ENCODE assay signal across 28 mouse cellular contexts in the genomic region with DNA sequence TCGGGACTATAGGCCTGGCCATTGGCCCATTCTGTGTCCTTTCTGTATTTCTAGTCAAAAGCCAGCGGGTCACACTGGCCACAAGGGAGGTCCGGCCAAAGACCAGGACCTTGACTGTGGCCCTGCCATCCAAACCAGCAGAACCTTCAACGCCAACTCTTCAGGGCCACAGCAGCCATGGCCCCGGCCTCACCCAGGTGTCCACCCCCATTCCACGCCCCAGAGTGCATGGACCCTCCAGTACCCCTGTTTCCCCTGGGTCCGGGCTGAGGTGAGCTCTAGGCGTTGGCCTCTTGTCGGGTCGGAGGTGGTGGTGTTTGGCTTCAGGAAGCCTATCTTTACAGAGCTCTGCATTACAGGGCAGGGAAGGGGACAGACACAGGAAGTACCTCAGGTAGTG. TPM values are rescaled to one million over a fixed set of nuclear protein-coding genes. Genes with fewer than 3 reads are reported as not detected.
DNase-seq lines count a peak whose midpoint lies in the region; ATAC-seq lines count a peak whose summit lies in the region.
"Had no signal": no experiment of that assay in that cellular context is flagged by ENCODE, and none has a peak within 500 bp of the region (broad histone marks: within the 10 kb centered on the region; RNA-seq: fewer than 3 reads in every experiment).

No protein-coding gene starts in this region.

- no peak overlapping the region for H3K4me3 ChIP-seq in forebrain, embryonic 13.5 days
- H3K4me3 ChIP-seq in forebrain, embryonic 10.5 days, result no peak overlapping the region
- no peak overlapping the region for H3K4me3 ChIP-seq in heart, embryonic 12.5 days
- H3K4me3 ChIP-seq in limb, embryonic 12.5 days (replicated peaks), result no peak overlapping the region
- H3K4me3 ChIP-seq in limb, embryonic 10.5 days, result no peak overlapping the region
- H3K4me3 ChIP-seq in embryonic facial prominence, embryonic 15.5 days (replicated peaks), result no peak overlapping the region
- H3K4me3 ChIP-seq: heart, embryonic 10.5 days; kidney, embryonic 15.5 days; layer of hippocampus, adult 2 months; left cerebral cortex, adult 2 months; stomach, embryonic 15.5 days had no signal

- ATAC-seq in forebrain, embryonic 13.5 days, result 0 out of 2 replicates have a peak, but pooled peaks have one; percentile 19
- ATAC-seq in heart, embryonic 12.5 days (ENCODE audit: insufficient number of reproducible peaks, low FRiP score), result 0 out of 2 replicates have a peak, but pooled peaks have one; percentile 4
- 0 out of 2 replicates have a peak, but pooled peaks have one; percentile 30 for ATAC-seq in limb, embryonic 12.5 days (ENCODE audit: insufficient number of reproducible peaks, insufficient read depth, low FRiP score, low TSS enrichment, low read depth)
- ATAC-seq in embryonic facial prominence, embryonic 15.5 days (ENCODE audit: insufficient number of reproducible peaks, low FRiP score, low TSS enrichment, low read depth), result peak; percentile 59
- ATAC-seq: CD4-positive, CD25-positive, alpha-beta regulatory T cell, adult 4 months; inflammation-experienced regulatory T-cells, adult 6 months had no signal

- no peaks in the 10 kb centered on the region for H3K9me3 ChIP-seq in forebrain, embryonic 13.5 days (replicated peaks)
- H3K9me3 ChIP-seq in forebrain, embryonic 10.5 days, result no peaks in the 10 kb centered on the region
- H3K9me3 ChIP-seq in heart, embryonic 12.5 days (replicated peaks), result no peaks in the 10 kb centered on the region
- no peaks in the 10 kb centered on the region for H3K9me3 ChIP-seq in limb, embryonic 12.5 days
- no peaks in the 10 kb centered on the region for H3K9me3 ChIP-seq in limb, embryonic 10.5 days (replicated peaks)
- H3K9me3 ChIP-seq in embryonic facial prominence, embryonic 15.5 days (replicated peaks), result no peaks in the 10 kb centered on the region
- H3K9me3 ChIP-seq: heart, embryonic 10.5 days; kidney, embryonic 15.5 days; stomach, embryonic 15.5 days had no signal

- H3K9ac ChIP-seq in forebrain, embryonic 13.5 days, result no peak overlapping the region
- H3K9ac ChIP-seq in heart, embryonic 12.5 days, result no peak overlapping the region
- H3K9ac ChIP-seq in limb, embryonic 12.5 days (replicated peaks), result no peak overlapping the region
- no peak overlapping the region for H3K9ac ChIP-seq in embryonic facial prominence, embryonic 15.5 days
- H3K9ac ChIP-seq: kidney, embryonic 15.5 days; liver, embryonic 14.5 days; stomach, embryonic 15.5 days had no signal

- H3K4me2 ChIP-seq in forebrain, embryonic 13.5 days, result no peak overlapping the region
- H3K4me2 ChIP-seq in heart, embryonic 12.5 days, result no peak overlapping the region
- H3K4me2 ChIP-seq in limb, embryonic 12.5 days, result no peak overlapping the region
- H3K4me2 ChIP-seq in embryonic facial prominence, embryonic 15.5 days (replicated peaks), result no peak overlapping the region
- H3K4me2 ChIP-seq: kidney, embryonic 15.5 days; stomach, embryonic 15.5 days had no signal

- intact Hi-C loops in heart, postnatal 10 days (cut with DNase I), result loop anchor here (2.0 to 10.0 kb wide), 2 partner anchors 76 to 198 kb away; no protein-coding TSS in a partner anchor

- 91% methylated on average over 10 of the region's 10 CpGs for WGBS in forebrain, embryonic 13.5 days
- 90% methylated on average over 10 of the region's 10 CpGs for WGBS in forebrain, embryonic 10.5 days
- WGBS in heart, embryonic 12.5 days, result 85% methylated on average over 10 of the region's 10 CpGs
- WGBS in limb, embryonic 12.5 days, result 90% methylated on average over 10 of the region's 10 CpGs
- 92% methylated on average over 10 of the region's 10 CpGs for WGBS in limb, embryonic 10.5 days
- WGBS in embryonic facial prominence, embryonic 15.5 days, result 92% methylated on average over 10 of the region's 10 CpGs

- no peak for DNase-seq in forebrain, embryonic 10.5 days (ENCODE audit: extremely low spot score, low spot score)
- DNase-seq in heart, postnatal 10 days, result no peak
- no peak for DNase-seq in limb, embryonic 10.5 days (ENCODE audit: low spot score)
- no peak for DNase-seq in gastrocnemius, postnatal 25 days

- H3K36me3 ChIP-seq in forebrain, embryonic 13.5 days (ENCODE audit: poor library complexity, severe bottlenecking), result peaks cover 51% of the 10 kb centered on the region
- H3K36me3 ChIP-seq in forebrain, embryonic 10.5 days (replicated peaks), result peaks cover 96% of the 10 kb centered on the region
- peaks cover 64% of the 10 kb centered on the region for H3K36me3 ChIP-seq in heart, embryonic 12.5 days
- H3K36me3 ChIP-seq in limb, embryonic 12.5 days, result peaks cover 89% of the 10 kb centered on the region
- H3K36me3 ChIP-seq in limb, embryonic 10.5 days, result peaks cover 97% of the 10 kb centered on the region
- H3K36me3 ChIP-seq in embryonic facial prominence, embryonic 15.5 days, result peaks cover 65% of the 10 kb centered on the region

- no peaks in the 10 kb centered on the region for H3K27me3 ChIP-seq in forebrain, embryonic 13.5 days
- H3K27me3 ChIP-seq in forebrain, embryonic 10.5 days (ENCODE audit: poor library complexity, severe bottlenecking), result no peaks in the 10 kb centered on the region
- H3K27me3 ChIP-seq in heart, embryonic 12.5 days (replicated peaks), result no peaks in the 10 kb centered on the region
- no peaks in the 10 kb centered on the region for H3K27me3 ChIP-seq in limb, embryonic 12.5 days
- no peaks in the 10 kb centered on the region for H3K27me3 ChIP-seq in limb, embryonic 10.5 days (ENCODE audit: low read depth, poor library complexity, severe bottlenecking)
- no peaks in the 10 kb centered on the region for H3K27me3 ChIP-seq in embryonic facial prominence, embryonic 15.5 days
- H3K27me3 ChIP-seq: kidney, embryonic 15.5 days; stomach, embryonic 15.5 days had no signal

- H3K27ac ChIP-seq in forebrain, embryonic 13.5 days, result no peak overlapping the region
- H3K27ac ChIP-seq in forebrain, embryonic 10.5 days, result no peak overlapping the region
- no peak overlapping the region for H3K27ac ChIP-seq in heart, embryonic 12.5 days (ENCODE audit: poor library complexity, severe bottlenecking)
- H3K27ac ChIP-seq in limb, embryonic 12.5 days, result no peak overlapping the region
- no peak overlapping the region for H3K27ac ChIP-seq in limb, embryonic 10.5 days
- no peak overlapping the region for H3K27ac ChIP-seq in embryonic facial prominence, embryonic 15.5 days (replicated peaks)
- H3K27ac ChIP-seq: kidney, embryonic 15.5 days; layer of hippocampus, adult 2 months; left cerebral cortex, adult 2 months; liver, embryonic 14.5 days; macrophage; stomach, embryonic 15.5 days had no signal

- H3K4me1 ChIP-seq in forebrain, embryonic 13.5 days, result no peaks in the 10 kb centered on the region
- H3K4me1 ChIP-seq in forebrain, embryonic 10.5 days, result no peaks in the 10 kb centered on the region
- 0 out of 2 replicates have a peak, but pooled peaks cover 3% of the 10 kb centered on the region for H3K4me1 ChIP-seq in heart, embryonic 12.5 days (replicated peaks)
- no peaks in the 10 kb centered on the region for H3K4me1 ChIP-seq in limb, embryonic 12.5 days (replicated peaks)
- H3K4me1 ChIP-seq in limb, embryonic 10.5 days, result no peaks in the 10 kb centered on the region
- no peaks in the 10 kb centered on the region for H3K4me1 ChIP-seq in embryonic facial prominence, embryonic 15.5 days
- H3K4me1 ChIP-seq: stomach, embryonic 15.5 days had no signal

RNA-seq across cellular contexts. Expression of a gene that starts 33.6 kb away (rescaled TPM):
- 14.0 and 17.9 TPM in 2 replicates for polyA plus RNA-seq in forebrain, embryonic 13.5 days (2015; fragmentation: Nextera tagmentation; extraction: Ambion mirVana)
- 28.2 and 30.7 TPM in 2 replicates for polyA plus RNA-seq in forebrain, embryonic 10.5 days (2016; fragmentation: Nextera tagmentation; extraction: Ambion mirVana)
- 20.5 and 23.4 TPM in 2 replicates for polyA plus RNA-seq in heart, embryonic 12.5 days (2016; fragmentation: Nextera tagmentation; extraction: Ambion mirVana)
- total RNA-seq in heart, postnatal 10 days (2021), result 1 to 10 TPM; 6.0 to 7.2 TPM
- polyA plus RNA-seq in limb, embryonic 12.5 days (2016; fragmentation: Nextera tagmentation; extraction: Ambion mirVana), result 26.7 and 27.7 TPM in 2 replicates
- polyA plus RNA-seq in limb, embryonic 10.5 days (2016; fragmentation: Nextera tagmentation; extraction: Ambion mirVana), result 29.9 and 30.1 TPM in 2 replicates
- polyA plus RNA-seq in embryonic facial prominence, embryonic 15.5 days (2015; fragmentation: Nextera tagmentation; extraction: Ambion mirVana), result 26.7 and 29.1 TPM in 2 replicates
- total RNA-seq in gastrocnemius, postnatal 25 days (2021), result 1 to 10 TPM; 1.9 to 2.0 TPM
- total RNA-seq: granulocyte monocyte progenitor cell, adult 5-6 weeks; hematopoietic stem cell, adult 5-6 weeks; megakaryocyte-erythroid progenitor cell, adult 5-6 weeks; monocyte, adult 5-6 weeks; neutrophil, adult 5-6 weeks had no signal
- polyA plus RNA-seq: CD4-positive, CD25-positive, alpha-beta regulatory T cell, adult 4 months; inflammation-experienced regulatory T-cells, adult 6 months; macrophage had no signal

RNA-seq across cellular contexts. Expression of a gene that starts 50.6 kb away (rescaled TPM):
- polyA plus RNA-seq in forebrain, embryonic 13.5 days (2015; fragmentation: Nextera tagmentation; extraction: Ambion mirVana), result not detected in 2 replicates
- polyA plus RNA-seq in forebrain, embryonic 10.5 days (2016; fragmentation: Nextera tagmentation; extraction: Ambion mirVana), result not detected in 2 replicates
- not detected in 2 replicates for polyA plus RNA-seq in heart, embryonic 12.5 days (2016; fragmentation: Nextera tagmentation; extraction: Ambion mirVana)
- total RNA-seq in heart, postnatal 10 days (2021), result not detected
- not detected in 2 replicates for polyA plus RNA-seq in limb, embryonic 12.5 days (2016; fragmentation: Nextera tagmentation; extraction: Ambion mirVana)
- polyA plus RNA-seq in limb, embryonic 10.5 days (2016; fragmentation: Nextera tagmentation; extraction: Ambion mirVana), result not detected in 2 replicates
- polyA plus RNA-seq in embryonic facial prominence, embryonic 15.5 days (2015; fragmentation: Nextera tagmentation; extraction: Ambion mirVana), result not detected in 2 replicates
- total RNA-seq in gastrocnemius, postnatal 25 days (2021), result not detected
- total RNA-seq: gastrocnemius, postnatal 10 days; granulocyte monocyte progenitor cell, adult 5-6 weeks; hematopoietic stem cell, adult 5-6 weeks; layer of hippocampus, postnatal 14 days; megakaryocyte-erythroid progenitor cell, adult 5-6 weeks; monocyte, adult 5-6 weeks; neutrophil, adult 5-6 weeks had no signal
- polyA plus RNA-seq: CD4-positive, CD25-positive, alpha-beta regulatory T cell, adult 4 months; embryonic facial prominence, embryonic 11.5 days; heart, embryonic 10.5 days; heart, embryonic 16.5 days; inflammation-experienced regulatory T-cells, adult 6 months; liver, embryonic 14.5 days; lung, adult 2 months; macrophage had no signal

RNA-seq across cellular contexts. Expression of a gene that starts 54.2 kb away (rescaled TPM):
- polyA plus RNA-seq in forebrain, embryonic 13.5 days (2015; fragmentation: Nextera tagmentation; extraction: Ambion mirVana), result not detected in 2 replicates
- 0.16 TPM in 1 of 2 replicates, not detected in the other for polyA plus RNA-seq in forebrain, embryonic 10.5 days (2016; fragmentation: Nextera tagmentation; extraction: Ambion mirVana)
- polyA plus RNA-seq in heart, embryonic 12.5 days (2016; fragmentation: Nextera tagmentation; extraction: Ambion mirVana), result 0.17 TPM in 1 of 2 replicates, not detected in the other
- not detected for total RNA-seq in heart, postnatal 10 days (2021)
- polyA plus RNA-seq in limb, embryonic 12.5 days (2016; fragmentation: Nextera tagmentation; extraction: Ambion mirVana), result not detected in 2 replicates
- not detected in 2 replicates for polyA plus RNA-seq in limb, embryonic 10.5 days (2016; fragmentation: Nextera tagmentation; extraction: Ambion mirVana)
- polyA plus RNA-seq in embryonic facial prominence, embryonic 15.5 days (2015; fragmentation: Nextera tagmentation; extraction: Ambion mirVana), result not detected in 2 replicates
- total RNA-seq in gastrocnemius, postnatal 25 days (2021), result not detected
- total RNA-seq: gastrocnemius, postnatal 10 days; granulocyte monocyte progenitor cell, adult 5-6 weeks; hematopoietic stem cell, adult 5-6 weeks; layer of hippocampus, adult 2 months; layer of hippocampus, postnatal 14 days; left cerebral cortex, adult 2 months; left cerebral cortex, postnatal 36 days; megakaryocyte-erythroid progenitor cell, adult 5-6 weeks; monocyte, adult 5-6 weeks; neutrophil, adult 5-6 weeks had no signal
- polyA plus RNA-seq: CD4-positive, CD25-positive, alpha-beta regulatory T cell, adult 4 months; embryonic facial prominence, embryonic 11.5 days; inflammation-experienced regulatory T-cells, adult 6 months; kidney, embryonic 15.5 days; macrophage had no signal

Comparison
In these comparisons a context has a peak if more than half of its experiments do, and no peak if none do; other contexts are left out.
1. ATAC-seq: peak in every context shown above with its lines; median percentile 59 in embryonic facial prominence, embryonic 15.5 days; 30 in limb, embryonic 12.5 days; 19 in forebrain, embryonic 13.5 days; 4 in heart, embryonic 12.5 days.